Mouse (Mus musculus) yolk sac, embryonic 10.5 days (tissue): Measurements from ENCODE around the gene Papln.

ENCODE experiments used
- DNase-seq: peaks from one replicate; pipeline ENCODE4 v3.0.0-alpha.2; 2017; ENCODE audit warnings: low spot score

Papln gene

GRCm38 (mm10) chr12:83763311-83764043 is at the start of gene Papln:
Gene Papln (plus strand): TSS chr12:83763634.
- peak; percentile 44 for DNase-seq

- DNase-seq = no peak
These were observed 49.7 kb upstream of the Papln start for GRCm38 (mm10) chr12:83713749-83714148.

- no peak for DNase-seq
These were observed 46.8 kb upstream of the Papln start for GRCm38 (mm10) chr12:83716416-83717184.

GRCm38 (mm10) chr12:83719431-83719830 is 44.0 kb upstream of the Papln start:
- DNase-seq = no peak

DNA sequence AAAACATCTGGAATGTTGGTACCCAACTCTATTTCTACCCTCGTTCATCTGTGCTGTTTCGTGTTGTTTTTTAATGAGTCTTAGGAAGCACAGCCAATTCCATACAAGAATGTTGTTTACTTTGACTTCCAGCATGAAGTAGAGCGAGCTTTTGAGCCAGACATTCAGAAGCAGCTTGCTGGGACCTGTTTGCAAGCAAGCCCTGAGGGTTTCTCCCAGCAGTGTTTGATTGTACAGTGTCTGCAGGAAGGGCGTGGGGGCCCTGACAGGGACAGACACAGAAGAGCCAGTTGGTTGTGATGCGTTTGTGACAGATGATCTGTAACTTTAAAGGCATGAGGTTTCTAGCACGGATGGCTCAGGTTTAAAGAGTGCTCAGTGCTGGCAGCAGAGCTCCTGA is 42.2 kb upstream of the Papln start:
- DNase-seq = no peak

DNA sequence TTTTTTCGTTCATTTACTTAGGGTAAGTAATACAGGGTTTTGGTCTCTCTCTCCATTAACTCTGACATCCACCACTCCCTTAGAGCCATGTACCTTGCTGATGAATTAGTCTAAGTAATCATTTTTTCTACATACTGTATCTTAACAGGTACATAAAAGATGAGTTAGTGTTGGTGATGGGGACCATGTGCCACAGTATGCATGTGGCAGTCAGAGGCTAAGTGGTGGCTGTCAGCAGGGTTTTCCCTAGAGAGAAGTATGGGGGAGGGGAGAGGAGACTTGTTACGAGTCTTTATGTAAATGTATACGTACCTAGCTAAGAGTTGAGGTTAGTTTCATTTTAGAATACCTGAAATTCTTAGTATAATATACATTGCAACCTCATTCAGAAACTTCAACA is 40.4 kb upstream of the Papln start:
- no peak for DNase-seq

- peak; percentile 74 for DNase-seq
These were observed 36.7 kb upstream of the Papln start for GRCm38 (mm10) chr12:83726510-83727308.

GRCm38 (mm10) chr12:83732225-83732624 is 31.2 kb upstream of the Papln start:
- DNase-seq = no peak

DNA sequence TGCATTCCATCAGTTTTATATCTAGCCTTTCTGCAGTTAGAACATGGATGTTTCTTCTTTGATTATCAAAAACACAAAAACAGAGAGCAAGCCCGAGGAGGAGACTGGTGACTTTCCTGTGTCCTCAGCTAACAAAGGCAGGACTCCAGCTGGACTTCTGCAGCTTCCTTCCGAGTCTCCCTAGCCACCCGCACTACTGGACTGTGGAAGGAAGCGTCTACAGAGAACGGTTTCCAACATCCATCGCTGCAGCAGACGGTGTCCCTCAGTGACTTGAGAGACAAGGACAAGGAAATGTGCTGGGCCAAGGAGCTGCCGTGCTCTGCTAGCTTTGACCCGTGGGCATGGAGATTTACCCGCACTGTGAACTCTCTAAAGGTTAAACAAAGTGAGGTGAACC is 29.4 kb upstream of the Papln start:
- DNase-seq = no peak

DNA sequence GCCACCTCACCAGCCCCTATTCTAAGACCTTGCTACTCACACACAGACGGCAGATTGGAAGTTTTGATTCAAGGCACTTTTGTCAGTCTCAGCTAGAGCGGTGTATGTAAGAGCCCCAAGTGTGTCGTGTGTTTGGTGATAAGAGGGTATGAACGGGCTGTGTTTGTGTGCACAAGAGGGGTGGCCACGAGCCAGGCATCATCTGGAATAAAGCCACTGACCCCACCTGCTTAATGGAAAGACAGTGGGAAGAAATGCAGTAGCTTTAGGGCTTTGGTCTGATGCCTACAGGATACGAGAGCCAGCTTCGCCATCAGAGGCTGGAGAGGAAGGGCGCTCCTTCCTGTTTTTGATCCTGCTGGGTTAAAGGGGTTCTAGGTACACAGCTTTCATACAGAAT is 27.2 kb upstream of the Papln start:
- DNase-seq = no peak

- DNase-seq = no peak
These were observed 24.8 kb upstream of the Papln start for GRCm38 (mm10) chr12:83738651-83739050.

DNA sequence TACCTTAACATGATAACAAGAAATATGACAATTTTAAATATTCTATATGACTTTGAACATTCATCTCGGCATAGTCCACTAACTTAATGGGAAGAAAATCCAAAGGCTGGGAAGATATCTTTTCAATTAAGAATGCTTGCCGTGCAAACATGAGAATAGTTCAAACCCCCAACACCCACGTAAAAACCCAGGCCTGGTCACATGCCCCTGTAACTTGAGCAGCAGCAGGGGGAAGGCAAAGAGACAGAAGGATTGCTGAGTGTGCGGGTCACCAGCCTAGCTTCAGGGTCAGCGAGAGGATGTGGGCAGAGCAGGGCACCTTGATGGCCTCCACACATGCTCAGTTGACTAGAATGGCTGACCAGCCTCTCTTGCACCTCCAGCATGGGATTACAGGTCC is 21.7 kb upstream of the Papln start:
- no peak for DNase-seq

- no peak for DNase-seq
These were observed 20.6 kb upstream of the Papln start for GRCm38 (mm10) chr12:83742834-83743233.

DNA sequence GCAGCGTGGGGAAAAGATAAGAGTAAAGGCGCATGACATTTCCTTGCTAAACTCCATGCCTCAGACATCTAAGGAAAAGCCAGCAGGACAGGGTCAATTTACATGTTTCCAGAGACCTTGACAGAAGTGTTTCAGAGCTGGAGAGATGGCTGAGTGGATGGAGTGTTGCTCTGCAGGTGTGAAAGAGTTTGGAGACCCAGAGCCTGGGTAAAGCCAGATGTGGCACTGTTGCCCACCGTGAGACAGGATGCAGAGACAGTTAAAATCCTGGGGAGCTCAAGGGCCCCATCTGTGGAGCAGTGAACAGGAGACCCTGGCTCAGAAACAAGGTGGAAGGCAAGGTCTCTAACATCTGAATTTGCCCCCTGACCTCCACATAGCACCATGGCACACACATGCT is 19.7 kb upstream of the Papln start:
- no peak for DNase-seq

- no peak for DNase-seq
These were observed 14.2 kb upstream of the Papln start for GRCm38 (mm10) chr12:83749186-83749585.

DNA sequence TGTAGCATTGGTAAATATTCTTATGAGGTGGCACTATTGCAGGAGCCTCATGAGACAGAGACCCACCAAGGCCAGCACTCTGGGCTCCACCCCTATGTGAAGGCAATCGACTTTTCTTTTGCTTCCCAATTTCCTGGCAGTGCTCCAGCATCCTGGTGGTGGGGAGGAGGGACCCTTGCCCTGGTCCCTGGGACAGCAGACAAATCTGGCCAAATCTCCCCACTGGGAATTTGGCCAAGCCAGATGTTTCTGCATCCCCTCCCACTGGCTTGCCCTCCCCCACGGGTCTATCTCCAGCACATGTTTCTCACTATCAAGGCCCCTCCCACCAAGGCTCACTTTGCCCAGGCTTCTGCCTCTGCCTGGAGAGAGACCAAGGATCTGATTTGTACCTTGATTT is 10.9 kb upstream of the Papln start:
- no peak for DNase-seq

DNA sequence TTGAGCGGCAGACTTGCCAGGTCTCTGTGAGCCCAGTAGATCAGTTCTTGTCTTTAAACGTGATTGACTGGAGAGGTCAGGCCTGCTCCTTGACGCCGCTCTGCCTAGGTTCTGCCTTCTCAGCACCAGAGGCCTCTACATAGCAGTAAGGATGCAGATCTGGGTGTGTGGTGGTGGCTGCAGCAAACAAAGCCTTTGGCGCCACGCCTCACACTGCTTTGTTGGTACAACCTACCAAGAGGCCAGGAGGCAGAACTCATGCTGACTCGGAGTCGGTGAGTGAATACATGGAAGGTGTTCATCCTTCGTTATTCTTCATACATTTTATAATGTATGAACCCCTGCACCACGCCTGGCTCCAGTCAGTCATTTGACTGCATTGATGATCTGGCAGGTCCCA is 4.7 kb upstream of the Papln start:
- DNase-seq = no peak

DNA sequence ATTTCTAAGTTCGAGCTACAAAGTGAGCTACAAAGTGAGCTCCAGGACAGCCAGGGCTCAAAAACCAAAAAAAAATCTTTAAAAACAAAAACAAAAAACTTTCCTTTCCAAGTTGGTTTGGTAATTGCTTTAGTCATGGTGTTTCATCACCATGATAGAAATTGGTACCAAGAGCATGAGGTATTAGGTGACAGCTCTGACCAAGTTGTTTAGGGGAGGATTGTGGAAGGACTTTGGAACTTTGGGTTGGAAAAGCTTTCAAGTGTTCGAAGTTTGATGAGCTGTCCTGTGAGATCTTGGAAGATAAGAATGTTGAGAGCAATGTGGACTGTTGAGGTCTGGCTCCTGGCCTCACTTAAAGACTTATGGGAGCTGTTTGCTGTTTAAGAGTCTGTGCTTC is 3.2 kb upstream of the Papln start:
- DNase-seq = peak; percentile 30

DNA sequence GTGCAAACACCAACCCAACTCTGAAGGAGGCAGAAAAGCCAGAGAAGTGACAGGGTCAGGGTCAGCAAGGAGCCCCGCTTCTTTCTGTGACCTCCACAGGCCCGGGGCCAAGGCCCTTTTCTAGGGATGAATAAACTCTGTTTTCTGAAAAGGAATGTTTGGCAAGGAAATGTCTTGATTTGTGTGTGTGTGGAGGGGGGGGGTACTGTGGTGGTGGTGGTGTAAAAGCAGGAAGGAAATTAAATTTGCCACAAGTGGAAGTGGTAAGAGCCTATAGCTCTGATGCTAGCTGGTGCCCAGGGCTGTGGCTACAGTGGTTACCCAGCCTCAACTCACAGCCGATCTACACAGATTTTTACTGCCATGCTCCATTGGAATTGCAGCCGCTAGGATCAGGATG is 728 bp upstream of the Papln start:
- DNase-seq = no peak

DNA sequence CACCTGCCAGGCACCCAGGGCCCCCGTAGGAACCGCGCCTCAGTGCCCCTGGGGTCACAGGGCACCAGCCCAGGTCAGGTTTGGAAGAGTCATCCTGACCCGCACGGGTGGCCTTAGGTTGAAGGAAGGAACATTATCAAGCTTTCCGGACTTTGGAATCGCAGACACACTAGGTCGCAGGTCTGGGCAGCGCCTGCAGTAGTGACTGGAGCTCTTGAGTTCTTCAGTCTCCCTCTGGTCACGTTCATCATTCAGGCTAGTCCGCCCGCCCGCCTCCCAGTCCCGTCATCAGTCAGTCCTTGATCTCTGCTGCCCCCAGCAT is 571 bp downstream of the Papln start:
- peak; percentile 85 for DNase-seq

DNA sequence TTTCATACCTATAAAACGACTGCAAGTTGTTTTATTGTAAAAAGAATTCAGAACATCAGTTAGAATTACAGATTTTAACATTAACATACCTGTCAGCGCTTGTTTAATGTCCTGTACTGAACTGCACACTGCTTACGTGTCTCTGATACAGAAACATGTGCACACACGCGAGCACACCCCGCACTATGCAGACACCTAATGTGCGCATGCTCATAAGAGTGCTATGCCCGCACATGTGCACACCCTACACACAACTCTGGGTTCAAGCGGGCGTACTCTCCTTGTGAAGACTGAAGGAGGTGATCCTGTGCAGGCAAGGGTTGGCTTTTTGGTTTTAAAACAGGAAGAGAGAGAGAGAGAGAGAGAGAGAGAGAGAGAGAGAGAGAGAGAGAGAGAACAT is 1.1 kb downstream of the Papln start:
- DNase-seq = no peak

GRCm38 (mm10) chr12:83765965-83766603 is 2.6 kb downstream of the Papln start:
- no peak for DNase-seq

DNA sequence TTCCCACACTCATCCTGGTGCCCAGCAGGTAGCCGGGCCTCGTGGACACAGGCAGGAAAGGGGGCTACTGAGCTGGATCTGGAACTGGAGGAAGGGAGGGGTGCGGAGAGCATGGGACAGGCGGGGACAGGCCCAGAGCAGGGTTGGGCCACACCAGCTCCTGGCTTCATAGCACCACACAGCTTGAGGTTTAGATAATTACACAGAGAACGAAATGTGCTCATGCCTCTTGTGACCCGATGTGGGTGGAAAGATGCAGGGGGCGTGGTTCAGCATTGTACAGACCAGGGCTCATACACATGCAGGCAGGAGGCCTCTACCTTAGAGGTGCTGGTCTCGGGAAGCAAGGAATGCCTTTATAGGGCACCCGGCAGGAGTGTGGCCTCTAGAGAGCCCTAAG is 4.4 kb downstream of the Papln start:
- DNase-seq = no peak
